Mouse (Mus musculus): ENCODE data around the gene Tmem63b.

Tmem63b gene

DNA sequence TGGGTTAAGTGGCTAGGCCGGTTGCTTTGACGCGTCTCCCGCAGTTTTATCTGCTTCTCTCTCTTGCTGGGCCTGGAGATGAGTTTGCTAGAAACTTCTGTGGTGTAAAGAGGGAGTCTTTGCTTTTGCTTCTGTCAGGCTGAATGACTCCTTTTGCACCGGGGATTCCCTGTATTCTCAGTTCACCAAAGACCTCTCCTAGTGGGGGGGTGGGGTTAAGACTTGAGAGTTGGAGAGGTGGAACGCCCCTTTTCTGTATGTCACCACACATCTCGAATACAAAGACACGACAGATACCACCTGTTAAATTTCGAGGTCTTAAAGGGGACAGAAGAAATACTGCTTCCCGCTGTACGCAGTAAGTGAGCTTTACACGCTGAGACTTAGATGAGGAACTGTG, at the start of gene Tmem63b:
TSS of gene Tmem63b (minus strand) at position 190 of the 400 bp plus-strand sequence.
- no peak for DNase-seq (ENCODE audit: low spot score)

DNA sequence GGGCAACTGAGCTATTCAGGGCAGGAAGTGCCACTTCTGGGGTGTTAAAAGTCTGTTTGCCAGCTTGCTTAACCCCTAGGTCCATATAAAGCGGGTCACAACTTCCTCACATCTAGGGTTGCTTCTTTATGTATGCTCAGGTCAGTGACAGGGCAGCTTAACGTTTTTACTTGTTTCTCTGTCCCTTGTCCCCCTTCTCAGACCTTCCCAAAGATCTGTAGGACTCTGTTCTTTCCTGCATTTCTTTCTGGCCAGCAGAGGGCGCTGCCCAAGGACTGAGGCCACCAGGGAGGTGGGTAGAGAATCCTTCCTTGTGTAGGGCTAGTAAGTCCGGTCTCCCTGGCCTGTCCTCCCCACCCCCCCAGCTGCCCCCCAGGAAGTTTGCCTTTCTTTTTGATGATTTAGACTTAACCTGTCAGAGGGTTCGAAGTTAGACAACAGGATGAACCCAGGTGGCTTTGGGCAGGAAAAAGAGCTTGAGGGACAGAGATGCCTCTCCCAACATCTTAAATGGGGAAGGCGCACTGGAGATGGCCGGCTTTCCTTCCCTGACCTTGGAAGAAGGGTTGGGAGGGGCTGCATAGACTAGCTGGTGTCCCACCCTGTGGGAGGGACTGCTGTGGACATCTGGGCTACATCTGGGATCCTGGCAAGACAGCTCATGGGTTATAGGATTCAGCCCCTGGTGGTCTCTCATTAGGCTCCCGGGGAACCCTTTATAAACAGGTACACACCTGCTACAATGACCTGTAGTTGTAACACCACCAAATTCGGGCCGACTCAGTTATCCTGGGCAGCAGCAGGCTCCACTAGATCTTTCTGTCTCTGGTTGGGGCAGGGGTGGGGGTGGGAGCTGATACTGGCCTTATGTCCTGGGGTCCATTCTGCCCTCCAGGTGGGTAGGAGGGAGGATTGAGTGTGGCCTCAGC, 48.9 kb upstream of the Tmem63b start:
- no peak for DNase-seq (ENCODE audit: low spot score)

DNA sequence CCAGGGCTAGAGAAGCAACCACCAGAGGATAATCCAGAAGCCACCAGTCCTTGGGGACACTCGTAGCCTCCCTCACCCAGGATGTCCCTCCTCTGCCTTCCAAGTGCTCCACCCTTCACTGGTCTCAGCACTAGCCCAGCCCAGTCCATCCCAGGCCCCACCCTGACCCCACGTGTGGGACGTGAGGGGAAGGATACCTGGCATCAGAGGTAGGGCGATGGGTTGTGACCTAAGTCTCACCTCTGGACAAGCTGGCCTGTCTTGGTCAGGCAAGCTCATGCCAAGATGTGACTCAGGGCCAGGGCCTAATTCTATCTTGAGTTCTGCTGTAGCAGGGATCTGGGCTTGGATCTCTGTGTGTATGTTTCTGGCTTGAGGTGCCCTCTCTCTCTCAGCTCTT, 48.2 kb upstream of the Tmem63b start:
- DNase-seq (ENCODE audit: low spot score): no peak

DNA sequence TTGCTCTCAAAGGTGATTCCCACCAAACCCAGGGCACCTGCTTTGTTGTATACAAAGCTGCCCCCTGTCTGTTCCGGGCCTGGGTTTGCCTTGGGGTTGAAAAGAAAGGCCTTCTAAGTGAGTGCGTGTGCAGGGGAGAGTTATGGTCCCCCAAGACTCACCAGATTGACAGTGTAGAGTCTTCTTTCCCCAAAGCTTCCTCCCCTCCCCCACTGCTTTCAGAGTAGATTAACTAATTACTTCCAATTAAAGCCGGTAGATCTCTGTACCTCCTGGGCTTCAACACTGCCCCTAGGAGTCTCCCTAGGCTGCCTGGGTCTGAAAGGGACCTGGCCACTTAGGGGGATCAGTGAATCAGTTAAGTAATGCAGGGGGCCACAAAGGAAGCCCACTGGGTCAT, 47.6 kb upstream of the Tmem63b start:
- no peak for DNase-seq (ENCODE audit: low spot score)

DNA sequence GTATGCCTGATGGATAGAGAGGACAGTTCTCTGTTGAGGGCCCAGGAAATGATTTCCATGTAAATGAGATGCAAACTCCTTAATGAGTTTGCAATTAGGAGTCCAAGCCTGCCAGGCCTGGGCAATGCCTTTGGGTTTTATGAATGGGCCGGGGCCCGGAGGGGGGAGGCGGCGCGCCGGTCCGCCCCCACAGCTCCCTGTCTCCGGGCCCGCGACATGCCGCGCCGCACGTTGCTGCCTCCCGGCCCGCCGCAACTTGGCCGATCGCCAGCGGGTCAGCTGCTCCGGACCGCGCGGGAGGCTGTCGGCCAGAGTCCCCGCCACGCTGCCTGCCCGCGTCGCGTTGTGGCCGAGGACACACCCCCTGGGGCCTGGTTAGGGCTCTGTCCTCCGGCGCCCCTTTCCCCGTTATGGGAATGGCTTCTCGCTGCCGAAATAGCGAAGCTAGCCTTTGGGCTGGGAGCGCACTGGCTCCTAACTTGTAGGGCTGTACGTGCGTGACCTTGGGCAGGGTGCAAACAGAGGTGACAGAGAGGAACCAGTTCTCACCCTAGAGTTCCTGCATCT, 47.1 kb upstream of the Tmem63b start, which contains the start of gene 1600014C23Rik:
TSS of gene 1600014C23Rik (minus strand) at position 110 of the 567 bp plus-strand sequence.
- no peak for DNase-seq (ENCODE audit: low spot score)

DNA sequence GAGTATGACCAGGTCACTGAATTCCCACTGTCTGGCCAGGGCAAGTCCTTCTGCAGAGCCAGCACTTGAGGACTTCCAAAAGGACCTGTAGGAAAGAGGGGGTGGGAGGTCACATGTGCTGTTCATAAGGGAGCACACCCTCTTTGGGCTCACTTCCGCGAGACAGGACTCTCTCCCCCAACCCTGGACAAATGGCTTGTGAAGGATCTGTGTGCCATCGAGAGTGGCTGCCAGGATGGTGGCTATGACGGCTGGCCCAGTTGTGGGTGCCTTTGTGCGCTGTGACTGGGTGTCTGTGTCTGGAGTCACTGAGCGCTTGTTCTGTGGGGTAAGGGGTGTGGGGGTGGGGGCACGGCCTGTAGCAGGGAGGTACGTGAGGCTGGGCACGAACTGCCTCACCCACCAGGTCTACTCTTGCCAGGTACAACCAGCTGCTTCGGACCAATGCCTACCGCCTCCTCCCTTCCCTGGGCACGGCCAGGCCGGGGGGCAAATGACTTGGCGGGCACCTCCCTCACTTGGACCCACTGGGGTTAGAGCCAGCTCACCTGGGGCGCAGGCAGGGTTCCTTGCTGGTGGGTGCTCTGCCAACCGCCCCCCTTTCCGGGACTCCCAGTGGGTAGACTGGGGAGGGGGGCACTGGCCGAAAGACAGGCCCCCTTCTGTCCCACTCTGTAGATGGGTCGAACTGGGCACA, 46.5 kb upstream of the Tmem63b start:
- DNase-seq (ENCODE audit: low spot score): no peak

DNA sequence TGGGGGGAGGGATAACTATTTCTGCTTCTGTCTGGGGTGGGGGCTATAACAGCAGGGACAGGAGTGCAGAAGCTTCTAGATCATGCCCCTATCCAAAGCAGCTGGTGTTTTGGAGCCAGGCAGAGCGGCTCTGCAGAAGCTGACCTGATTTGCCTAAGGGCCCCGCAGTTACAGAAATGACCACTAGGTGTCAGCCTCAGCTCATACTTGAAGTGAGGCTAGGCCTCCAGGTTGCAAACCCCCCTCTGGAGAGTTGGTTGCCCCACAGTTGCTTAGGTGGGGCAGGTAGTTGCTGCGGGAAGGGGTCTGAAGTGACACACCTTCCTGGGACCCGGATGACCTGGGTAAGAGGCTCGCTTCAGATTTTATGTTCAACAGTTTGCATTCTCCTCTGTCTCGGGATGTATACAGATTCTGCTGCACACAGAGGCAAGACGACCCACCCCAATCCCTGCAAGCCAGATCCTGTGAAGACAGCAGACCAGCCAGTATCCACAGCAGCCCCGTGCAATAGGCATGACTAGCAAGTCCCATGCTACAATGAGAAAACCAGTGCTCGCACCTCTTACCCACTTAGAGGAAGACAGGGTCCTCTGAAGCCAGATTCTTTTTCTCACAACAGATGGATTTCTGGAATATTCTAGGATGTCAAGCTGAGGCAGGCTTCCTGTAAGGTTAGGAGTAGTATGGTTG, 44.6 kb upstream of the Tmem63b start:
- peak; percentile 84 for DNase-seq (ENCODE audit: low spot score)

DNA sequence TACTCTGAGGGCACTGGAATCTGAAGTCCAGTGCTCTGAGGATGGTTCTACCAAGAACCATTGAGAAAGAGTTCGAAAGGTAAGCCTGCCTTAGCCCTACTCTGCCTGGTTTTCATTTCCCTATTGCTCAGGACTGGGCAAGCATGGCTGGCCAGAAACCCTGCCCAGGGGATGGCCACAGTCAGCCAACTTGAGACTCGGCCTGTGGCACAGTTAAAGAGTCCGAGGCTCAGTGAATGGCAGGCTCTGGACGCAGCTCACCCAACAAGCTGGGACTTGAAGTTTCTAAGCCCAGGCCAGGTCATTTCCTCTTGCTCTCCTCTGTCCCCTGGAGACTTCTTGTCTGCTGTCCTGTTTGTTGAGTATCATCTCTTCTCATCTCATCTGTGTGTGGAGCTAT, 44.0 kb upstream of the Tmem63b start:
- no peak for DNase-seq (ENCODE audit: low spot score)

DNA sequence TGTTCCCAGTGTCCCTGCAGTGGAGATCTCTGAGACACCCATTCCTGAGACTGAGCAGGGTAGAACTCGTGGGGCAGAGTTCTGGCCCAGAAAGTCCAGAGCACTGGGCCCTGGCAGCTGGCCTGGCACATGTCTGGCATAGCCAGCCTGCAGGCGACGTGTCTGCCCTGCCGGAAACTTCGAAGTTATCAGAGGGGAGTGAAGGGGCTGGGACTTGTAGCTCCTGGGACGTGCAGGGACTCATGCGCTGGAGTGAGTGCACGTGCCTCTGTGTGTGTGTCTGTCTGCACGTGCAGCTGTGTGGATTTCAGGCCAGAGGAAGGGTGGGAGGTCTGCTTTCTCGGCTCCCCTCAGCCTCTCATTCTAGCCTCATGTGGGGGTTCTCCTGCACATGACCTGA, 42.7 kb upstream of the Tmem63b start:
- no peak for DNase-seq (ENCODE audit: low spot score)

DNA sequence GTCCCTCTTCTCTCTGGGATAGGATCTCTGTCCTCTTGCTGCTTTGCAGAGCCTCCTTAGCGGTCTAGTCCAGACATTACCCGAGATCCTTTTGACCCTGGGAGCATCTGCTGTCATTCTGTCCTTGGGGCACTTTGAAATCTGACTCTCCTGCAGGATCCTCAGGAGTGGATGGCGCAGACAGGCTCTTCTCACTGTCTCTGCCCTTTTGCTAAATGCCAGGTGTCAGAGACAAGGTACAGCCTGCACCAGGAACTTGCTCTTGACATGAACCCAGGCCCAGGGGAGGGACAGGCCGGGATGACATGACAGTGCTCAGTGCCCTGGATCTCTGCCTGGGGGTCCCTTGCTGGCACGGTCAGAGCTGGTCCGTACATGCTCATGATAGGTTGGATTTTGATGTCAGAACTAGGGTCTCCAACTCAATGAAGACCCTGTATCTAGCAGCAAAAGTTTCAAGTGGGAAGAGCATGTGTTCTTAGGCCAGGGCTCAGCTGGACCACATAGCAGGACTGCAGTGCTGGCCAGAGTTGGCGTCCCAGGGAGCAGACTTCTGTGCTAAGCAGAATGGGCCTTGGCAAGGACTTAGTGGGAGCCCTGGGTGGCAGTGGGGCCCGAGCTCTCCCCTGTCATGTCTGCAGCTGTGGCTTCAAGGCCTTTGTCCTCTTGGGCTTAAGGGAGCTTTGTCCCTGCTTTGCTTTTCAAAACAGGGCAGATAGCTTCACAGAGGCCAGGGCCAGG, 41.4 kb upstream of the Tmem63b start:
- no peak for DNase-seq (ENCODE audit: low spot score)

DNA sequence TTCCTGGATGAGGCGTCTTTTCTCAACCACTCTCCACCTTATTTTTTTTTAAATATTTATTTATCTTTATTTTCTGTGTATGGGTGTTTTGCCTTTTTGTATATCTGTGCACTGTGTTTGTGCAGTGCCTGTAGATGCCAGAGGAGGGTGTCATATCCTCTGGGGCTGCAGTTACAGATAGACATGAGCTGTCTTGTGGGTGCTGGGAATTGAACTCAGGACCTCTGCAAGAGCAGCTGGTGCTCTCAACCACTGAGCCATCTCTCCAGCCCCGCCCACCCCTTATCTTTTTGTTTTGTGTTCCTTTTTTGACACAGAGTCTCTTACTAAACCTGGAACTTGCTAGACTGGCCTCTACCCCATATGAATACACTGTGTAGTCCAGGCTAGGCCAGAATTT, 40.8 kb upstream of the Tmem63b start:
- no peak for DNase-seq (ENCODE audit: low spot score)

DNA sequence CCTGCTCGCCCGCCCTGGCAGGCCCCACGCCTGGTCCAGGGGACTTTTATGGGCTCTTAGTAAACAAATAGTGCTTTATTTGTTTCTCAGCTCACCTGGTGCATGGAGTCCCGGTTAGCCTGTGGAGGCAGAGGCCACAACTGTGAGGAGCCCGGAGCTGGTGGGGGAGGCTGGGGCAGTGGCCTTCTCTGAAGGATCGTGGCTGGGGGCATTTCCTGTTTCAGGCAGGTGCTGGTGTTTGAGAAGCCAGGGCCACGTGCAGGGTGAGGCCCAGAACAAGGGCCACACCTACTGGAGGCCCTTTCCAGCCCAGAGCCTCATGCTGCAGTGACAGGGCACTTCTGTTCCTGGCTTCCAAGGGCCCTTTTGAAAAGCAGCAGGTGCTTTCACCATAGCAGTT, 39.5 kb upstream of the Tmem63b start:
- DNase-seq (ENCODE audit: low spot score): no peak

DNA sequence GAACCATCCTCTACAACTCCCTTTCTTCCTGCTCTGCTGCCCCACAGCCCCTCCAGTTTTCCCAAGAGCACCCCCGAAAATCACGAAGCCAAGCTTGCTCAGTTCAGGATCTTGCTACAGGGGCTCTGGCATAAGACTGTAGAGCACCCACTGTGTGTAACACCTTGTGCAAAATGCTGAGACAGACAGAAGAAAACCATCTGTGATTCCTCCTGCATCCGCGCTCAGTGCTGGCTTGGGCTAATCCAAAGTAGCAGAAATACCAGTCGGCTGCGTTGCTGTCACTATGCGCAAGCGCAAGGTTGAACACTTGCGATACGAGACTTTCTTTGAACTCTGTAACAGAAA, 37.8 kb upstream of the Tmem63b start:
- DNase-seq (ENCODE audit: low spot score): no peak

DNA sequence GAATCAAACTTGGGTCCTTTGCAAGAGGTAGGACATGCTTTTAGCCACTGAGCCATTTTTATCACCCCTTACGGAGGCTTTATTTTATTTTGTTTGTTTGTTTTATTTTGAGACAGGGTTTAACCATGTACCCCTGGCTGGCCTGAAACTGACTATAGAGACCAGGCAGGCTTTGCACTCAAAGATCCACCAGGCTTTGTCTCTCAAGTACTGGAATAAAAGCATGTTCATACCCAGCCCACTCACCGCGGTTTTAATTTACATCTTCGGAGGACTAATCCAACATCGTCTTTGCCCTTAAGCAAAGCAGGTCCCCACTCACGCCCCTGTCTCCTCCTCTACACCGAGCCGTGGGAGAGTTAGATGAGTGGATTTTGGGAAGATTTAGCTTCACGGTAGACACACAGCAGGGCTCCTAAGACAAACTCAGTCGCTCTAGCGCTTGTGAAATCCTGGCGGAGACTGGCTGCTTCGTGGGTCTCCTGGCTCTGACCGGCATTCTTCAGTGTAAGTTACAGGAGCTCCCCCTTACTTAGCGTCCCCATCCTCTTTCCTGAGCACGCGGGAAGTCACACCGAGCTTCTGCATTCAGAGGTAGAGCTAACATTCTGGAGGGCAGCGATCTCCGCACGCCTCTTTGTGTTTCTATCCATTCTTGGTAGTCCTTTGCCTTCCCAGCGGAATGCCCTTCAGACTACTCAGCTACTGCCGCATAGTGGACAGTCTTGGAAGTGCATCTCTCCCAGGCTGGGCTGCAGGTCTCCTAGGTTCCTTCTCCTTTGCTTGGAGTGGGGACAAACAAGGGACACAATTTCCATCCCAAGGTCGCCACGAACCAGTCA, 37.2 kb upstream of the Tmem63b start:
- no peak for DNase-seq (ENCODE audit: low spot score)

DNA sequence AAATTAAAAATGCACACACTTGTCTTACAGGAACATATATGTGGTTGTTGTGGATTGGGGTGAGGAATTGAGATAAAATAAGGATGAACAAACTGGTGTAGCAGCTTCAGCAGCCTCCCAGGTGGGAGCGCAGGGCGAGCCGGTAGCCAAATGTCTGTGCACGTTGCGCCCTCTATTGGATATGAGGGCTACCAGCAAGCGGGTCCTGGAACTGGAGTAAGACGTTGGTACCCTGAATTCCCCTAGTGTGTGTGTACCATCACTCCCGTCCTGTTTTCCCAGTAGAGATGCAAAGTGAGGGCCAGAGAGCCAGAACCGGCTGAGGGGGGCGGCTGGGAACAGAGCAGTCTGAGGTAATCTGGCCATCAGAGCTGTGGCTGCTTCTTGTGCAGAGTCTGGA, 31.6 kb upstream of the Tmem63b start:
- DNase-seq (ENCODE audit: low spot score): peak; percentile 75

DNA sequence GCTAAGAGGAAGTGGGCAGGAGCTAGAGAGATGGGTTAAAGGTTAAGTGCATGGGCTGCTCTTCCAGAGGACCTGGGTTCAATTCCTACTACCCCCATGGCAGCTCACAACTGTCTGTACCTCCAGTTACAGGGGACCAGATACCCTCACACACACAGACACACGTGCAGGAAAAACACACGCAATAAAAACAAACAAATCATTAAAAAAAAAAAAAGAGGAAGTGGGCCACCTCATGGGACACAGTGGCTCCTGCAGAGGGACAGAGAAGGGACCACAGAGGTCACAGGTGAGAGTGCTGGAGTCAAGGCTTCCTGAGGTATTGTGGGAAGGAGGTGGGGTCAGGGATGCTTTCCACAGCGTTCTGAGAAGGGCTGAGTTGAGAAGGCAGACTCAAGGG, 24.8 kb upstream of the Tmem63b start:
- DNase-seq (ENCODE audit: low spot score): no peak

DNA sequence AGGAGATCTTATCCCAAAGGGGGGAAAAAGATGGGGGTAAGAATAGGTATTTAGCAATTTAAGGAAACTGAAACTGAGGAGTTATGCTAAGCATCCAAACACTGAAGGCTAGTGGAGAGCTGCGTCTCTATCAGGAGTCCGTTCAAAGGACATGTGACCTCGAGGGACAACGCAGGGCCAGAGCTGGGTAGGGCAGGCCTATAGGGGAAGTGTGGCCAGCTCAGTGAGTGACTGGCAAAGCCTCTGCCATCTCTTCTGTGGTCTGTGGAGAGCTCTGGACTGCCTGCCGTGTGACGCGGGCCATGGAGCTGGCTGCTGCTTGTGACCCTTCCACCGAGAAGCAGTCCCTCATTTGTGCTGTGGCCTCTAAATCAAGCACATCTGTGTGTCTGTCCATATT, 23.7 kb upstream of the Tmem63b start:
- DNase-seq (ENCODE audit: low spot score): no peak

DNA sequence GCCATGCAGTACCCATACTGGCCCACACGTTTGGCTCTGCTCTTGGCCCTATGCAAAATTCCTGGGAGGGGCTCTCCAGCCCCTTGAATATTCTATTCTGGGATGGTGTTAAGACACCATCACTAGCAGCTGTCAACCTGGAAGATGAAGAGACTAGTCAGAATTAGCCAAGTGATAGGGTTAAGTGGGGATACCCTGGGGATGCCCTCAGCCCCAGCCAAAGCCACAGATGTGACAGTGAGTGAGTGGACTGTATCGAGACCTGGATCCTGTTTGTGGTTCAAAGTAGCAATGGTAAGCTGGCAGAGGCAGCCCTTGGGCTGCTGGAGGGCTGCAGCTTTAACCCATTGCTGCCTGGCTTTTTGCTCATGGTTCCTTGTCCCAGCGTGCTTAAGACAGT, 23.1 kb upstream of the Tmem63b start:
- DNase-seq (ENCODE audit: low spot score): no peak

DNA sequence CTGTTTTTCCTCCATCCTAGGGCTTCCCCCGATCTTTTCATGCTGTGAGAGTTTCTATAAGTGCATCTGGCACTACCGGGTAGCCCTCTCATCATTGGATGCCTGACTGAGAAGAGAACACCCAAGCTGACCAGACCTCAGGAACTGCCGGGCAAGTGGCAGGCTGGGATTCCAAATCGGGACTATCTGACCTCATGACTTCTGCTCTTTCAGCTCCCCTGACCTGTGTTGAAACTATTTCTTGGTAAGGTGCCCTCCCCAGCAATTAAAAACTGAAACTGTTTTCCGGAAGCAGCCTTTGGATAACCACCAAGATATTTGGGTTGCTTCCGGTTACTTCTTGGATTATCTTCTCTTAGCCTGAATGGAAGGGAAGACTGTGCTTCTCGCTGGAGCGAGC, 21.5 kb upstream of the Tmem63b start:
- DNase-seq (ENCODE audit: low spot score): no peak

DNA sequence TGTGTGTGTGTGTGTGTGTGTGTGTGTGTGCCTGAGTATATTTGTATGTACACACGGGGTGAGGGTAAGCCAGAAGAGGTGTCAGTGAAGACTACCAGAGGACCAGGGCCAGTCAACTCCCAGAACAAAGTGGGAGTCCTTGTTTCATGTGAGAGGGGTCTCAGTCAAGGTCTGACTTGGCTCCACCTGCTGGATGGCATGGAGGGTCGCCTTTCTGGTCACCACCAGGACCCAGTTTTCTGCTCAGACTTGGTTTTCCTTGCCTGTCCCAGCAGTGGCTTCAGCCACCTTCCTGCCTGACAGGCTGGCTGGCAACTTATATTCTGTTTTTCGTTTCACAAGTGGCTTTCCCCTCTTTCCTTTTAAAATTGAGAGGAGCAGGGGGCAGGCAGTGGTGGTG, 20.7 kb upstream of the Tmem63b start:
- no peak for DNase-seq (ENCODE audit: low spot score)

DNA sequence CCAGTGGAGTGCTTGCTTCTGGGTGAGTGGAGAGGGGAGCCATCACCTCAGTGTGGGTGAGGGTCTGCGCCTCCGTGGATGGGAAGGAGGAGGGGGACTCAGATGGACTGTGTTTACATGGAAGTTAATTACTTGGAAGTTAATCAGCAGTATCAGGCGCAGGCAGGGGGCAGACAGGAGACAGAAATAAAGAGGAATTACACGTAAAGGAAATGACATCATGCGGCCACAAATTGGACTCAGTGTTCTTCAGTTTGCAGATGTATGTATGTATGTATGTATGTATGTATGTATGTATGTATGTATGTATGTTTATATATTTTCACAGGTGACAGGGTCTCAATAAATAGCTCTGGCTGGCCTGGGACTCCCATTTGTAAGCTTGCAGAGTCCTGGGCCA, 20.1 kb upstream of the Tmem63b start:
- DNase-seq (ENCODE audit: low spot score): no peak

Measured in layer of hippocampus, adult 9-10 months (tissue).